Mouse (Mus musculus) MEL (cell line): ENCODE data around the gene Glce. TPM values are rescaled to one million over a fixed set of nuclear protein-coding genes. Genes with fewer than 3 reads are reported as not detected.

Experiments
- DNase-seq: peaks from one replicate; pipeline ENCODE4 v3.0.0; 2011; ENCODE audit warnings: low read depth, low spot score
- H3K27ac ChIP-seq: 2 replicates; pipeline ENCODE4 v1.5.1; 2012; ENCODE audit warnings: low read depth, mild to moderate bottlenecking, control low read depth, low read length, moderate library complexity; ENCODE audit not compliant: control insufficient read depth
- H3K27me3 ChIP-seq, 2 experiments: fragments of 150-350 bp in 1 of 2; sonication (generic) in 1 of 2; 2 replicates each; pipeline ENCODE4 v1.6.1; 2012; ENCODE audit warnings: low read length in 2 of 2, mild to moderate bottlenecking in 2 of 2, improper control_type of control experiment in 1 of 2, moderate library complexity in 1 of 2; ENCODE audit not compliant: insufficient read depth in 2 of 2, control insufficient read depth in 1 of 2
- H3K36me3 ChIP-seq, 2 experiments: 2 replicates each; pipeline ENCODE4 v1.6.1; 2012 to 2014; ENCODE audit warnings: low read length in 2 of 2, improper control_type of control experiment in 1 of 2, inconsistent platforms in 1 of 2, mild to moderate bottlenecking in 1 of 2; ENCODE audit not compliant: insufficient read depth in 2 of 2, control insufficient read depth in 1 of 2
- H3K4me1 ChIP-seq, 2 experiments: fragments of 150-350 bp in 1 of 2; sonication (generic) in 1 of 2; 2 replicates each; pipeline ENCODE4 v1.6.1; 2012; ENCODE audit warnings: low read length in 2 of 2, improper control_type of control experiment in 1 of 2, mild to moderate bottlenecking in 1 of 2; ENCODE audit not compliant: insufficient read depth in 2 of 2, control insufficient read depth in 1 of 2
- H3K4me3 ChIP-seq, 2 experiments: fragments of 150-350 bp in 1 of 2; sonication (generic) in 1 of 2; 2 replicates each; pipeline ENCODE4 v1.5.1; 2012; ENCODE audit warnings: low read depth in 2 of 2, low read length in 2 of 2, mild to moderate bottlenecking in 2 of 2, moderate library complexity in 2 of 2, control low read depth in 1 of 2, improper control_type of control experiment in 1 of 2; ENCODE audit not compliant: control insufficient read depth in 1 of 2, insufficient read depth in 1 of 2
- H3K79me2 ChIP-seq: 2 replicates; pipeline ENCODE4 v1.6.1; 2012; ENCODE audit warnings: mild to moderate bottlenecking, low read length, moderate library complexity; ENCODE audit not compliant: control insufficient read depth, poor library complexity, insufficient read depth
- H3K9ac ChIP-seq: 2 replicates; pipeline ENCODE4 v1.6.1; 2012; ENCODE audit warnings: low read depth, mild to moderate bottlenecking, control low read depth, low read length, moderate library complexity; ENCODE audit not compliant: control insufficient read depth, poor library complexity, severe bottlenecking
- H3K9me3 ChIP-seq: fragments of 150-350 bp; sonication (generic); replicated peaks from 2 replicates; pipeline ENCODE4 v1.6.1; 2012; ENCODE audit warnings: mild to moderate bottlenecking, low read length, improper control_type of control experiment, moderate library complexity; ENCODE audit not compliant: insufficient read depth
- CHD1 ChIP-seq: IDR thresholded peaks from 2 replicates; pipeline ENCODE4 v1.6.1; 2012; ENCODE audit warnings: low read depth, mild to moderate bottlenecking, inconsistent platforms, low read length, improper control_type of control experiment
- CHD2 ChIP-seq: IDR thresholded peaks from 2 replicates; pipeline ENCODE4 v1.6.1; 2011; ENCODE audit warnings: low read length, improper control_type of control experiment
- CTCF ChIP-seq, 3 experiments: IDR thresholded peaks in 2 of 3; conservative IDR thresholded peaks in 1 of 3; 2 replicates each; pipeline ENCODE4 v1.5.1; 2011 to 2012; ENCODE audit warnings: low read length in 3 of 3, low read depth in 2 of 3, mild to moderate bottlenecking in 2 of 3, improper control_type of control experiment in 1 of 3, inconsistent platforms in 1 of 3, mixed read lengths in 1 of 3, moderate library complexity in 1 of 3; ENCODE audit not compliant: control insufficient read depth in 1 of 3, insufficient read depth in 1 of 3, poor library complexity in 1 of 3, severe bottlenecking in 1 of 3
- E2F4 ChIP-seq: IDR thresholded peaks from 2 replicates; pipeline ENCODE4 v1.6.1; 2011; ENCODE audit warnings: low read depth, low read length, improper control_type of control experiment, borderline replicate concordance
- GATA1 ChIP-seq: IDR thresholded peaks from 2 replicates; pipeline ENCODE4 v1.6.1; 2011; ENCODE audit warnings: low read depth, low read length, improper control_type of control experiment
- HCFC1 ChIP-seq: IDR thresholded peaks from 2 replicates; pipeline ENCODE4 v1.6.1; 2012; ENCODE audit warnings: low read depth, mild to moderate bottlenecking, inconsistent platforms, low read length, improper control_type of control experiment, moderate library complexity
- MAFK ChIP-seq: IDR thresholded peaks from 2 replicates; pipeline ENCODE4 v1.6.1; 2011; ENCODE audit warnings: low read depth, mild to moderate bottlenecking, low read length, improper control_type of control experiment, borderline replicate concordance
- MEF2A ChIP-seq: IDR thresholded peaks from 2 replicates; pipeline ENCODE4 v1.6.1; 2014; ENCODE audit warnings: low read depth, mild to moderate bottlenecking, inconsistent platforms, low read length, improper control_type of control experiment; ENCODE audit not compliant: poor library complexity, insufficient replicate concordance, severe bottlenecking; ENCODE audit errors: extremely low read depth
- NELFE ChIP-seq: IDR thresholded peaks from 2 replicates; pipeline ENCODE4 v1.6.1; 2011; ENCODE audit warnings: low read depth, low read length, improper control_type of control experiment
- POLR2A ChIP-seq, 2 experiments: IDR thresholded peaks; 2 replicates each; pipeline ENCODE4 v1.6.1; 2011 to 2012; ENCODE audit warnings: low read length in 2 of 2, mild to moderate bottlenecking in 2 of 2, control low read depth in 1 of 2, improper control_type of control experiment in 1 of 2, low read depth in 1 of 2, moderate library complexity in 1 of 2; ENCODE audit not compliant: control insufficient read depth in 1 of 2, insufficient read depth in 1 of 2, poor library complexity in 1 of 2
- POLR2AphosphoS2 ChIP-seq: IDR thresholded peaks from 2 replicates; pipeline ENCODE4 v1.6.1; 2011; ENCODE audit warnings: low read length, improper control_type of control experiment
- POLR2AphosphoS5 ChIP-seq: IDR thresholded peaks from 2 replicates; pipeline ENCODE4 v1.6.1; 2012; ENCODE audit warnings: low read depth, borderline replicate concordance, mild to moderate bottlenecking, inconsistent platforms, low read length, moderate library complexity, mixed read lengths
- RAD21 ChIP-seq: IDR thresholded peaks from 2 replicates; pipeline ENCODE4 v1.6.1; 2011; ENCODE audit warnings: mild to moderate bottlenecking, low read depth, low read length, improper control_type of control experiment
- RCOR1 ChIP-seq: IDR thresholded peaks from 2 replicates; pipeline ENCODE4 v1.6.1; 2012; ENCODE audit warnings: low read depth, mild to moderate bottlenecking, inconsistent platforms, low read length, improper control_type of control experiment
- SIN3A ChIP-seq: IDR thresholded peaks from 2 replicates; pipeline ENCODE4 v1.6.1; 2012; ENCODE audit warnings: low read length, improper control_type of control experiment, inconsistent platforms
- TBP ChIP-seq: IDR thresholded peaks from 2 replicates; pipeline ENCODE4 v1.8.0; 2011; ENCODE audit warnings: low read depth, low read length, improper control_type of control experiment
- ZC3H11A ChIP-seq: IDR thresholded peaks from 2 replicates; pipeline ENCODE4 v1.6.1; 2012; ENCODE audit warnings: low read depth, mild to moderate bottlenecking, inconsistent platforms, low read length, improper control_type of control experiment
- ZKSCAN1 ChIP-seq: IDR thresholded peaks from 2 replicates; pipeline ENCODE4 v1.6.1; 2012; ENCODE audit warnings: low read depth, mild to moderate bottlenecking, inconsistent platforms, low read length, improper control_type of control experiment, moderate library complexity
- ZMIZ1 ChIP-seq: IDR thresholded peaks from 2 replicates; pipeline ENCODE4 v1.6.1; 2012; ENCODE audit warnings: low read depth, mild to moderate bottlenecking, inconsistent platforms, low read length, improper control_type of control experiment, moderate library complexity
- polyA plus RNA-seq, 2 experiments: library from polyadenylated mRNA; stranded (reverse) in 1 of 2; unstranded in 1 of 2; fragments of >175 nt in 1 of 2; fragments of >200 nt in 1 of 2; gene quantifications; 2 replicates each; pipeline versions ENCODE4 v1.2.1 to v1.2.4; 2012; ENCODE audit warnings: low replicate concordance in 2 of 2, low read depth in 1 of 2; ENCODE audit not compliant: insufficient read length in 2 of 2, insufficient read depth in 1 of 2, missing spikeins in 1 of 2
- total RNA-seq: library from RNA; depleted of rRNA; stranded (reverse); fragments of 300-350 nt; gene quantifications from 2 replicates; pipeline ENCODE4 v1.2.3, GENCODE M21; 2012

Gene Glce
- total and polyA plus RNA-seq, 3 experiments: 9.2 to 12.2 TPM; not detected in 1

DNA sequence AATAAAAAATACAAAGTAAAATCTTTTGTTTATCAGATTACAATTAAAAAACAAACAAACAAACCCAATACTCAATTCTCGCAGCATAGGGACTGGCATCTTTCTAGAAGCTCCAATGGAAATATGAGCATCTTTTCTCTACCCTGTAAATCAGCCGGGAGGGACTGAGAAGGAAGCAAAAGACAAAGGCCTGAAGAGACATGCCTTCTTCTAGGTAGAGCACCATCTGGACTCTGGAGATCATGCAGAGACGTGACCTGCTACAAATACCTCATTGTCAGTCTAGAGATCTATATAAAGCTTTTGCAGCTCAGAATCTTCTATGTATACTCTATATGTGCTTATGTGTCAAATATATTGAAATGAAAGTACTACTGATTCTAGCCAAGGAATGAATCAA, 6.6 kb downstream of the Glce start:
- Histone ChIP-seq H3K9ac (no peak overlapping the region), H3K9me3 (no peaks in the 10 kb centered on the region), H3K27ac (no peak overlapping the region), H3K27me3 (no peaks in the 10 kb centered on the region), H3K4me3 (no peak overlapping the region), H3K79me2 (peaks cover 10% of the 10 kb centered on the region), H3K4me1 (peaks cover 5 to 24% of the 10 kb centered on the region in 2 experiments; a peak in 1 of 4 replicates), H3K36me3 (peaks cover 0 to 29% of the 10 kb centered on the region in 2 experiments; a peak in 2 of 4 replicates)
- no peak for TF ChIP-seq NELFE
- no peak for TF ChIP-seq ZKSCAN1
- no peak for TF ChIP-seq RCOR1
- TF ChIP-seq POLR2AphosphoS2: no peak
- no peak for TF ChIP-seq CTCF (IDR thresholded peaks at IDR 0.05 in 2 of 3, conservative IDR thresholded peaks at IDR 0.05 in 1 of 3; ENCODE audit: control insufficient read depth in 1 of 3, insufficient read depth in 1 of 3, low read depth in 2 of 3, low read length in 3 of 3, poor library complexity in 1 of 3, severe bottlenecking in 1 of 3)
- no peak for TF ChIP-seq CHD1
- TF ChIP-seq TBP: no peak
- no peak for TF ChIP-seq POLR2A (IDR thresholded peaks at IDR 0.05; ENCODE audit: control insufficient read depth in 1 of 2, insufficient read depth in 1 of 2, low read depth in 1 of 2, low read length in 2 of 2, poor library complexity in 1 of 2)
- DNase-seq: no peak

DNA sequence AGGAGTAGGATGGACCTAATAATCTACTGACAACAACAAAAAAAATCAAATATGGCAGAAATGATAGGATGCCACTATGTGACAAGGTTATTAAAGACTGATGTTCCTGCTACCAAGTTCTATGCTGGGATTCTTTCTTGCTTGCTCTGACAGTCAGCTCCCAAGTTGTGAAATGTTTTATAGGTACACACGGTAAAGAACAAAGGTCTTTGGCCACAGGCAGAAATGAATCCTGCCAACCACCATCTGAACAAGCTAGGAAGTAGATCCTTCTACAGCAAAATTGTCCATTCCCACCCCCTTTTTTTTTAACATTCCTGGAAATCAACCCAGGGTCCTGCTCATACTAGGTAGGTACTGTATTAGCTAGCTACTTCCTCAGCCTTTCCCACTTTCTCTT, 25.9 kb downstream of the Glce start:
- no peaks in the 10 kb centered on the region for H3K36me3 ChIP-seq
- TF ChIP-seq MAFK (no peak), ZMIZ1 (no peak), POLR2A (IDR thresholded peaks at IDR 0.05; ENCODE audit: control insufficient read depth in 1 of 2, insufficient read depth in 1 of 2, low read depth in 1 of 2, low read length in 2 of 2, poor library complexity in 1 of 2) (no peak), ZC3H11A (no peak), HCFC1 (no peak), SIN3A (no peak), MEF2A (no peak)
- TF ChIP-seq, all 39 proteins: peak for 0
- H3K4me3 ChIP-seq: no peak overlapping the region
- H3K4me1 ChIP-seq: no peaks in the 10 kb centered on the region
- no peak overlapping the region for H3K27ac ChIP-seq
- no peaks in the 10 kb centered on the region; the same call in 1 of the 2 replicates for H3K79me2 ChIP-seq
- H3K9ac ChIP-seq: no peak overlapping the region
- no peak for DNase-seq
- no peaks in the 10 kb centered on the region for H3K27me3 ChIP-seq
- no peaks in the 10 kb centered on the region for H3K9me3 ChIP-seq

DNA sequence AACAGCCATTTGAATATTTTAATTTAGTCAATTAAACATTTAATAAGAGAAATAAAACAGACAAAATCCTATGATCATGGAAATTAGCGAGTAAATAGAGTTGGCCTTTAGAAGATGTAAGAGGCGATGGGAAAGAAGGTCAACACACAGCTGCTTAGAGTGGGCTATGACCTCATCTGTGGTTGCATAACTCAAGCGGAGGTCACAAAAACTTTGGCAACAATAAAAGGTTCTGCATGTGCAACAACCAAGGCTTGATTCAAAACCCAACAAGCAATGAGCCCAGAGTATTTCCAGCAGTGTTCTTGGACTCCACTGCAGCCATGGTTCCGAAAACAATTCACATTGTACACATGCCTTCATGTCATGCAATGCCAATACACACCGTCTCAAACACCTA, 30.9 kb downstream of the Glce start:
- H3K36me3 ChIP-seq: no peaks in the 10 kb centered on the region
- H3K4me3 ChIP-seq: no peak overlapping the region
- H3K27me3 ChIP-seq: no peaks in the 10 kb centered on the region
- H3K79me2 ChIP-seq: no peaks in the 10 kb centered on the region; the same call in 1 of the 2 replicates
- no peak for DNase-seq
- no peak for TF ChIP-seq POLR2AphosphoS5
- no peak for TF ChIP-seq E2F4
- TF ChIP-seq MAFK: no peak
- no peak for TF ChIP-seq GATA1
- TF ChIP-seq ZC3H11A: no peak
- TF ChIP-seq RAD21: no peak
- no peak for TF ChIP-seq CHD2
- no peak for TF ChIP-seq MEF2A
- H3K9me3 ChIP-seq: no peaks in the 10 kb centered on the region
- H3K9ac ChIP-seq: no peak overlapping the region
- no peak overlapping the region for H3K27ac ChIP-seq
- no peaks in the 10 kb centered on the region for H3K4me1 ChIP-seq
